Mouse (Mus musculus): ENCODE results near the gene Cryl1.

Gene Cryl1

DNA sequence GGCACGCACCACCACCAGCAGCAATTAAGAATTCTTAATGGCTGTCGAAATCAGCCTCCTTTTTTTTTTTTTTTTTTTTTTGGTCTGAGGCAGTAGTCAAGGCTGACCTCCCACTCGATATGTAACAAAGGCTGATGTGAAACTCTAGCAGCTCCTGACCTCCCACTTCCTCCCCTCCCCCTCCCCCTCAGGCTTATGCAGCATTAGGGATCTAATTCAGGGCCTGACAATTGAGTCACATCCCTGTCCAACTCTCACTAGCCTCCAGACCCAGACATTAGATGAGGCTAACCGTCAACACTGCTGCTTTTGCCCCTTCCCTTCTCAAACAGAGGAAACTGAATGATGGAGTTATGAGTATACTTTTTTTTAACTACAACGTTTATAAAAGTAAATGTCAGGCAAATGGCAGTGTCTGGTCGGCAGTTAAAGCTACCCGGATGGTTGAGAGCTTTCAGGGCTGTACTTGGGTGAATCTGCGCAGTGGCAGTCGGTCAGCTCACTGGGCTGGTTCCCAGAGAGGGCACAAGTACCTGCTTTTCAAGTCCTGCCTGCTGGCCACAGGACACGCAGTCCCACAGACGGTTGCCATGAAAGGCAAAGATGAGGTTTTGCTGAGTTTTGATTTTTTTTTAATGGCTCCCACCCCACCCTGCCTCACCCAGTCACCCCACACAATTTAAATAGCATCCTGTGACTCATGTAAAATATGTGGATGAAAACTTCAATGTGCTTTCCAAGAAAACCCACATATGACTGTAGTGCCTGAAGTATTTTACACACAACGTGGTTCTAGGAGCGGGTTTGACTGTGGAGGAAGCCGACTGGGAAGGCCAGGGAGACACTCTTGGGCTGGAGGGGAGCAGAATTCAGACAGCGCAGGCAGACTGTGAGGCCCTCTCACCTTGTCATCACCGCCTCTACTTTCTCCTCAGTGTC, 81.4 kb downstream of the Cryl1 start:
- Histone ChIP-seq H3K27me3 (ENCODE audit: control insufficient read depth, insufficient read depth, low read length, poor library complexity, severe bottlenecking) (no peaks in the 10 kb centered on the region), H3K36me3 (ENCODE audit: control insufficient read depth, insufficient read depth, low read length, poor library complexity, severe bottlenecking) (no peaks in the 10 kb centered on the region)
- DNase-seq (ENCODE audit: low read depth, low spot score), result no peak

DNA sequence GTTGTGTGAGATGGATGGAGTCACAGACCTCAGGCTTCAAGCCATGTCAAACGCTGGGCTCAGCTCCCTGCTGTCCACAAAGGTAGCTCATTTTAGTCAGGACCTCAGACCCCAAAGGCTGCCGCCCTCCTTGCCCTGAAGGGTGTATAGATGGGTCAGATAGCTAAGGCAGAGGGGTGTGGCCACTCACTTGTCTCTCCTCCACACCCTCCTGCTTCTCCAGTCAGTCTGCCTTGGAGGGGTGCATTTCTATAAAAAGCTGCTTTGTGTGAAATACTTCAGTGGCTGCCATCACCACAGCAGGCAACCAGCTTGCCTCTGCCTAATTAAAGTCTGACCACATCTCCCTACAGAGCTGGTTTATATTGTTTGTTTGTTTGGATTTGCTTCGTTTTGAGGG, 82.4 kb downstream of the Cryl1 start:
- DNase-seq (ENCODE audit: low read depth, low spot score), result no peak
- no peaks in the 10 kb centered on the region for H3K36me3 ChIP-seq (ENCODE audit: control insufficient read depth, insufficient read depth, low read length, poor library complexity, severe bottlenecking)
- H3K27me3 ChIP-seq (ENCODE audit: control insufficient read depth, insufficient read depth, low read length, poor library complexity, severe bottlenecking), result no peaks in the 10 kb centered on the region

DNA sequence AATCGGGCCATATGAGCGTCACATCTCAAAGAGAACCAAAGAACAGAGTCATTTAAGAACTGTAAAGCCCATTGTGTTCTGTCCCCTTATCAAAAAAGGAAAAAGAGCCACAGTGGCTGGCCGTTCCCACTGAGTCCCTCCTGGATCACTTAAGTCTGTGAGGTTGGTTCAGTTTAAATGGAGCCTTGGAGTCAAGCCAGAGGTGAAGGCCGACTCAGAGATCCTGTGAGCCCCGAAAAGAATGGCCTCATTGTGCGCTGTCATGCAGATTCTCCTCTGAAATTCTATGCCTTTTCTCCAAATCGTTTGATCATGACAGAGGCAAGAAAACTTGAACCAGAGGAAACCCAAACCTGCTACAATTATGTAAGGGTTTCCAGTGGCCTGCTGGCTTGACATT, 82.8 kb downstream of the Cryl1 start:
- Histone ChIP-seq H3K36me3 (ENCODE audit: control insufficient read depth, insufficient read depth, low read length, poor library complexity, severe bottlenecking) (no peaks in the 10 kb centered on the region), H3K27me3 (ENCODE audit: control insufficient read depth, insufficient read depth, low read length, poor library complexity, severe bottlenecking) (no peaks in the 10 kb centered on the region)
- DNase-seq (ENCODE audit: low read depth, low spot score), result no peak

DNA sequence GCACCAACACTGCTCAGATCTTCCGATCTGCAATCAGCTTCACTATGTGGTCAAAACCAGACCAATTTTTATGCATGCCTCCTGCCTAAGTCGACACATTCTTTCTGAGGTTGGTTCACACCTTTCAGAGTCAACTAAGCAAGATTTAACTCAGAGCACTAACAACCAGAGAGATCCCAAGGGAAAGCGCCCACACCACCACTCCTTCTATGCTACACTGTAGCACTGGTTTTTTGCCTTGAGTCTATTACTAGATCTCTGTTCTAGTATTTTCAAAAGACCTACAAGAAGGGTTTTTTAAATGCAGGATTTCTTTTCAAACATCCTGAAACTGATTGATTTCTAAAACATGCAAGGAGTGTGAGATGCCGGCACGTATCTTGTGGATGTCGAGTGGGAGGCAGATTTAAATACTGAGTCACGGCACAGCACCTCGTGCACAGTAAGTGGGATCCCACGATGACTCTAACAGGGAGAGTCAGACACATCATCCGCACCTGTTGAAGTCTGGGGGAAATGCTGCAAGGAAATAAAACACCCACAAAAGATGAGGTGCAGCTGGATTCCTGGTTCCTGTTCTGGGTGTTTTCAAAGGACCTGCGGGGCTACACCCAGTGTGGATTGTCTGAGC, 96.6 kb downstream of the Cryl1 start:
- H3K36me3 ChIP-seq (ENCODE audit: control insufficient read depth, insufficient read depth, low read length, poor library complexity, severe bottlenecking), result no peaks in the 10 kb centered on the region
- no peaks in the 10 kb centered on the region for H3K27me3 ChIP-seq (ENCODE audit: control insufficient read depth, insufficient read depth, low read length, poor library complexity, severe bottlenecking)
- no peak for DNase-seq (ENCODE audit: low read depth, low spot score)

DNA sequence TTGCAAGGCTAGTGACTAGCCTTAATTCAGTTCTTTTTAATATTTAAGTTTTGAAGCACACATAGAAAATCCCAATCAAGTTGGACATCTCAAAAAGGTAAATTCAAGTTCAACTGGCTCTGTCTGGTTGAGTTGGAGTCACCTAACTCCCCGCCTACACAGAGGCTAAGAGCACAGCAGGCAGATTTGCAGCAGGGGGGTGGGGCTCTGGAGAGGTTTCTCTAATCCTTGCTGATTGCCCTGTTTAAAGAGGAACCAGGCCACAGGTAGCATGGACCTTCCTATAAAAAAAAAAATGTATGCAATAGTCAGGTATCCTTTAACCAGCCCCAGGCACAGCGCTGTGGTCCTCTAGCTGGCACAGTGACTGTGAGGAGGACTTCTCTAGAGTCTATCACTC, 97.8 kb downstream of the Cryl1 start:
- Histone ChIP-seq H3K36me3 (ENCODE audit: control insufficient read depth, insufficient read depth, low read length, poor library complexity, severe bottlenecking) (no peaks in the 10 kb centered on the region), H3K27me3 (ENCODE audit: control insufficient read depth, insufficient read depth, low read length, poor library complexity, severe bottlenecking) (no peaks in the 10 kb centered on the region)
- DNase-seq (ENCODE audit: low read depth, low spot score), result no peak

DNA sequence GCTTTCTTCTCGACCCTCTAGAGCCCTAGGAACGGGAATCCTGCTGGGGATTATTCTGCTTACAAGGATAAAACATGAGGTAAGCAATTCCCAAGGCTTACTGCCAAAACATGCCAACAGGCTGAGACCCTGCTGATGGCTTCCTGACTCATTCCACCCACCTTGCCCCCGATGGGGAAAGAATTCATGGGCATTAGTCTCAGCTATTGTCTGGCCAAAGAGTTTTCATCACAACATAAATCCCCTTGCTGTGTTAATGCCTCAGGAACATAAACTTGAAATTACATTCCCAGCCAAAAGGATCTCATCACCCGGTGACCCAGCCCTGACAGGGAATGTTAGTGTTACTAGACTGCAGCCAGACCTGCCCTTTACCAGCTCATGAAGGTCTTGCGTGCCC, 100.7 kb downstream of the Cryl1 start:
- no peak for DNase-seq (ENCODE audit: low read depth, low spot score)
- no peaks in the 10 kb centered on the region for H3K27me3 ChIP-seq (ENCODE audit: control insufficient read depth, insufficient read depth, low read length, poor library complexity, severe bottlenecking)
- no peaks in the 10 kb centered on the region for H3K36me3 ChIP-seq (ENCODE audit: control insufficient read depth, insufficient read depth, low read length, poor library complexity, severe bottlenecking)

DNA sequence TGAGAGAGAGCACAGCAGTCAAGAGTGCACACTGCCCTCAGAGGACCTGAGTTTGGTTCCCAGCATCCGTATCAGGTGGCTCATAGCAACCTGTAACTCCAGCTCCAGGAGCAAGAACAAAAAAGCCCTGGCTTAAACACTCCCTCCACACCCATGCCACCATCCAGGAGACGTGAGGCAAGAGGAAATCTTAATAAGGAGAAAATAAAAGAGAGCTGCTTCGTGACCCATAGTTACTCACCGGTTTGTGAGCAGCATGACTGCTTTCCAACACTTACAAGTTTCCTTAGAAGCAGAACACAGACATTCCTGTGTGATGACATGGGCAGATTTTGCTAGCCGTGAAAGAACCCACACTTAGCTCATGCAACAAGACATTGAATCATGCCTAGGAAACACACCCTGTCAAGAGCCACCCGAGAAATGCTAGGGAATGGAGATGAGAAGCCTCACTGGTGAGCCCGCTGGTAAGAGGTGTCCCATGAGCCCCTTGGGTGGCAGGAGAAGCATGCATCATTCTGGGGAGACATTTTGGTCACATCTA, 106.9 kb downstream of the Cryl1 start:
- DNase-seq (ENCODE audit: low read depth, low spot score), result no peak
- H3K36me3 ChIP-seq (ENCODE audit: control insufficient read depth, insufficient read depth, low read length, poor library complexity, severe bottlenecking), result no peaks in the 10 kb centered on the region

DNA sequence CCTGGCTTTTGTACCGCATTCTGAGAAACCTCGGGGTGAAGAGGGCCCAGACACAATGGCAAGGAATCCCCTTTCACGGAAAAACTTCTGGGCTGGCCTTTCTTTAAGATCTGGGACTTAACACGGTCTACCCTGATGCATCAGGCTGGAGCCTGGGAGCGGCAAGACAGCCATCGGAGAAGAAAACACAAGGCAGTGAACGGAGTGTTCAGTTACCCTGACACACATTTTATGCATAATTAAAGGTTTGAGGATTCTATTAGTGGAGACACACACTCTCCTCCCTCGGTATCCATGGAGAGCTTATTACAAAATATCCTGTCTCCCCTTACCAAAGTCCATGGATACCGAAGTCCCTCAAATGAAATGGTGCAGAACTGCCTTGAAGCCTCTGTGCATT, 109.2 kb downstream of the Cryl1 start:
- no peaks in the 10 kb centered on the region for H3K27me3 ChIP-seq (ENCODE audit: control insufficient read depth, insufficient read depth, low read length, poor library complexity, severe bottlenecking)
- no peaks in the 10 kb centered on the region for H3K36me3 ChIP-seq (ENCODE audit: control insufficient read depth, insufficient read depth, low read length, poor library complexity, severe bottlenecking)
- DNase-seq (ENCODE audit: low read depth, low spot score), result no peak

More for the DNA sequence above, 106.9 kb downstream of the Cryl1 start:
- H3K27me3 ChIP-seq (ENCODE audit: control insufficient read depth, insufficient read depth, low read length, poor library complexity, severe bottlenecking), result no peaks in the 10 kb centered on the region

DNA sequence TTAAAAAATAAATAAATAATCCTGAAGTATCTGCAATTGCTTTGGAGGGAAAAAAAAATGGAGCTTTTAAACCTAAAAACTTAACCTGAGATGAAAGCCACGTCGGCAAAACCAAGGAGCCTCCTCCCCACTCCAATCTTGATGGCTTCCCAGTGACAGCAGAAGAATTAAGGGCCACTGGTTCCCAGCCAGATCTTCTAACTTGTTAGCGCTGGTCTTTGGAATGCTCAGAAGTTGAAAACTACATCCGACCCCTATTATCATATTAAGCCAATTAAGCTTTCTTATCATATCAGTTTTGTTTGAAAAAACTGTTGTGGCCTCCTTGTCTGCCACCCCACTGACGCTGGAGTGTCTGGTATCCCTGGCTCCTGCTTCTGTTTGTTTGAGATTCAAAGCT, 114.5 kb downstream of the Cryl1 start:
- no peaks in the 10 kb centered on the region for H3K36me3 ChIP-seq (ENCODE audit: control insufficient read depth, insufficient read depth, low read length, poor library complexity, severe bottlenecking)
- DNase-seq (ENCODE audit: low read depth, low spot score), result no peak
- H3K27me3 ChIP-seq (ENCODE audit: control insufficient read depth, insufficient read depth, low read length, poor library complexity, severe bottlenecking), result no peaks in the 10 kb centered on the region

DNA sequence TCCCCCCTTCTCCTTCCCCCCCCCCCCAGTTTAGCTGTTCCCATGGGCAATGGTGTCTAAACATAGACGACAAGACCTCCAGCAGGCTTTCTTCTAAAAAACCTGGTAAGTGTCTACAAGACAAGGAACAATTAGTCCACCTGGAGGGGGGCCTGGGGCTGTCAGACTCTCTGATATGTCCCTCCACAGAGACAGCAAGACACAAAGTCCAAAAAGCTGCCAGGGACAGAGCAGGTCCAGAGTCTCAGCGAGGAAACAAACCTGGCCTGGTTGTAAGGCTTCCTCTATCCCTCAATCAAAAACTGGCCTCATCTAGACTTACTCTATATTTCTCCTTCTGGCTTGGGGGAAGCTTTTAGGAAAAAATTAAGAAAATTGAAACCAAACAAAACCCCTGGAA, 115.7 kb downstream of the Cryl1 start:
- no peak for DNase-seq (ENCODE audit: low read depth, low spot score)
- Histone ChIP-seq H3K36me3 (ENCODE audit: control insufficient read depth, insufficient read depth, low read length, poor library complexity, severe bottlenecking) (no peaks in the 10 kb centered on the region), H3K27me3 (ENCODE audit: control insufficient read depth, insufficient read depth, low read length, poor library complexity, severe bottlenecking) (no peaks in the 10 kb centered on the region)

DNA sequence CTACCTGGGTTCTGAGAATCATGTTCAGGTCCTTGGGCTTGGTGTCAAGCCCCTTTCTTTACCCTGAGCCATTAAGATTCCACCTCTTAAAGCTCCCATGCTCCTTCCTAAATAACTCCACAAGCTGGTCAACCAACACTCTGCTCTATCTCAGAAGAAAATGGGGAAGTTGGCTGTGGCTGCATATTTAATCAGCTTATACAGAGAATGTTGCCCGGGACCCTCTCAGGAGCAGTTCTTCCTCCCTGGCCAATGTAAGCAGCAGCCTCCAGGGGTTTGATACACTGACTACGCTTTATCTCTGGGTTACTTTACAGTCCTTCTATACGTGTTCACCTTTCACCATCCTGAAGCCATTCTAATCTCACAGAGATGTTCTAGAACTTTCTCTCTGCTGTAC, 117.5 kb downstream of the Cryl1 start:
- H3K36me3 ChIP-seq (ENCODE audit: control insufficient read depth, insufficient read depth, low read length, poor library complexity, severe bottlenecking), result no peaks in the 10 kb centered on the region
- no peaks in the 10 kb centered on the region for H3K27me3 ChIP-seq (ENCODE audit: control insufficient read depth, insufficient read depth, low read length, poor library complexity, severe bottlenecking)
- DNase-seq (ENCODE audit: low read depth, low spot score), result no peak

DNA sequence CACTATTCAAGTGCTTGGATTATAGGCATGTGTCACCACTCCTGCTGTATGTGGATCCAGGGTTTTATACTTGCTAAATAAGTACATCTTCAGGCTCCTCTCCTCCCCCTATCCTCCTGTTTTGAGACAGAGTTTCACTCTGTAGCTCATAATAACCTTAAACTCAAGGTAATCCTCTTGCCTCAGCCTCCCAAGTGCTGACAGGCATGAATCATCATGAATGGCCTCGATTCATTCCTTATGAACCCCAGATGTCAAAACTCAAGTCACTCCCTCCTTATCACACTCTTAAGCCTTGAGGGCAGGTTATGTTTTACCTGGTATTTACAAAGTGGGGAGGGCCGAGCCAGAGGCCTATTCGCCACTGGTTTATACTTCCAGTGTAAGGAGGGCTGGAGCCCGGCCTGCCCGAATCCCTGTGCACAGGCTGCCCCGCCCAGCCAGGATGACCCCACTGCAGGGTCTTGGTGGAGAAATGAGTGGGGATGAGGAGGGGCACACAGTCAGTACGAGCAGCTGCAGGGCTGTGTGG, 121.8 kb downstream of the Cryl1 start:
- DNase-seq (ENCODE audit: low read depth, low spot score), result no peak
- H3K36me3 ChIP-seq (ENCODE audit: control insufficient read depth, insufficient read depth, low read length, poor library complexity, severe bottlenecking), result no peaks in the 10 kb centered on the region
- H3K27me3 ChIP-seq (ENCODE audit: control insufficient read depth, insufficient read depth, low read length, poor library complexity, severe bottlenecking), result no peaks in the 10 kb centered on the region

DNA sequence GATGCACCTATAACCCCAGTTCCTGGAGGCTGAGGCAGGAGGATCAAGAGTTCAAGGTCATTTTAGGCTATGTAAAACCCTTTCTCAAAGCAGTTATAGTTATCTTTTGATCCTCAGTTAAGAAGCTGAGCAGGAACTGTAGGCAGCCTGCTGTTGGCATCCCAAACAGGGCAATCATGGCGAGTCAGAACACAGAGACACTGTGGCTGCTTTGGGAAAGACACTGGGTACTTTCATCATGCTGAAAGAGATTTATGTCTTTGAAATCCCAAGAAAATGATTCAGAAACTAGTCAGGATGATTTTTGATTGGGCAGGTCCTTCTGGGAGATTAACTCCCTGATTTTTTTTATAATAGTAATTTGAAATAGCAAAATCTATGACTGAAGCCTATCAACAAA, 126.0 kb downstream of the Cryl1 start:
- DNase-seq (ENCODE audit: low read depth, low spot score), result no peak
- H3K36me3 ChIP-seq (ENCODE audit: control insufficient read depth, insufficient read depth, low read length, poor library complexity, severe bottlenecking), result no peaks in the 10 kb centered on the region

DNA sequence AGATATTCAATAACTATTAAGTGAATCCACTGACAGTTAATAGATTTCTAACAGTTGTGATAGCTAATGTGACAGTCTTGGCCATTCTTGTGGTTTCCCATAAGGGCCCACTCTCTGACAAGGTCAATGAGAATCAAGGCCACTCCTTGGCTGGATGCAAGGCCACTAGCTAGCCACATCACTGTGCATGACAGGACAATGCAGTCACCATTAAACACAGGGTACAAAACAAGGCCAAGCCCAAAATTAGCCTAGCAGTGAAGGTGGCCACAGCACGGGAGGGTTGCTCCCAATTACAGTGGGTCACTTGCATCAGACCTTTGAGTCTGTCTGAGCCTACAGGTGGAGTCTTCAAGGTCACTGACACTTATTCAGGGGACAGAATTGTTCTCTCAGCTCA, 126.5 kb downstream of the Cryl1 start:
- Histone ChIP-seq H3K27me3 (ENCODE audit: control insufficient read depth, insufficient read depth, low read length, poor library complexity, severe bottlenecking) (no peaks in the 10 kb centered on the region), H3K36me3 (ENCODE audit: control insufficient read depth, insufficient read depth, low read length, poor library complexity, severe bottlenecking) (no peaks in the 10 kb centered on the region)
- no peak for DNase-seq (ENCODE audit: low read depth, low spot score)

More for the DNA sequence above, 126.0 kb downstream of the Cryl1 start:
- no peaks in the 10 kb centered on the region for H3K27me3 ChIP-seq (ENCODE audit: control insufficient read depth, insufficient read depth, low read length, poor library complexity, severe bottlenecking)

DNA sequence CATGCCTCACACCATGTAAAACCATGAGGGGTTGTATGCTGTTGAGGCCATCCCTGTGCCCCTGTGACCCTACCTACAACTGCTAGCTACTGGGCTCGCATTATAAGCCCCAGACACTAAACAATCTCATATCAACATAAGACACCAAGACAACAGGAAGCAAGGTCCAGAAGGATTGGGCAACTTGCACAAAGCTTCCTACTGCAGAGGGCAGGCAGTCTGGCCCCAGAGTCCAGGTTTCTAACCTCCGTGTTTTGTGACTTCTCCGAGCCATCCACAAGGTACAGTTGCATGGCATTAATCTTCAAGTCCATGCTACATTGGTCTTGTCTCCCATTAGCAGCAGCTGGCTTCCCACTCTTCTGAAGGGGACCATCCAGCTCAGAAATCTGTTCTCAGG, 129.4 kb downstream of the Cryl1 start:
- no peak for DNase-seq (ENCODE audit: low read depth, low spot score)
- Histone ChIP-seq H3K36me3 (ENCODE audit: control insufficient read depth, insufficient read depth, low read length, poor library complexity, severe bottlenecking) (no peaks in the 10 kb centered on the region), H3K27me3 (ENCODE audit: control insufficient read depth, insufficient read depth, low read length, poor library complexity, severe bottlenecking) (no peaks in the 10 kb centered on the region)
